In the genomic region with DNA sequence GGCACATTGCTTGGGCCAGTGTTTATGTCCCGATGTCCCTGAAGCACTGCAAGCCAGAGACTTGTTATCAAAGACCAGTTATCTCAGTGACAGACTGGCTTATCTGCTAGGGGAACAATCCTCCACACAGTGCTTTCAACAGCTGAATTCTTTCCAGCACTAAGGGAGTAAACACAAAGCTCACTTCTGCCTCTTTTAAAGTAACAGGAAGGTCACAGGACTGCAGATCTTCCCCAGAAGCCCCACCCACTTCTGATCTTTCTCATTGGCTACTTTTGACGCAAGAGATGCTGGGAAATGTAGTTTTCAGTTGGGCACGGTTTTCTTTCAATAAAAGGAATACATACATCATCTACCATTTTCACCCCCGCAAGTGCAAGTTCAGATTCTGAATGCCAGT, we compare ENCODE assay signal across 8 mouse cellular contexts.
DNase-seq lines count a peak whose midpoint lies in the region; ATAC-seq and TF ChIP-seq lines count a peak whose summit lies in the region.

No protein-coding gene starts in this region.

- no peak for TF ChIP-seq POLR2A in ES-Bruce4 (IDR thresholded peaks at IDR 0.05; ENCODE audit: insufficient read depth, low read length)

- 36% methylated on average over 4 of the region's 4 CpGs for WGBS in hindbrain, embryonic 11.5 days
- WGBS in hindbrain, embryonic 13.5 days: 32% methylated on average over 4 of the region's 4 CpGs
- 10% methylated on average over 4 of the region's 4 CpGs for WGBS in heart, embryonic 13.5 days

- H3K36me3 ChIP-seq in hindbrain, embryonic 11.5 days (ENCODE audit: control insufficient read depth, insufficient read depth, low read length): no peaks in the 10 kb centered on the region
- peaks cover 47% of the 10 kb centered on the region for H3K36me3 ChIP-seq in hindbrain, embryonic 13.5 days
- H3K36me3 ChIP-seq in ES-Bruce4 (ENCODE audit: control insufficient read depth, insufficient read depth, low read length, poor library complexity, severe bottlenecking): no peaks in the 10 kb centered on the region
- H3K36me3 ChIP-seq in heart, embryonic 13.5 days: peaks cover 49% of the 10 kb centered on the region

- H3K9me3 ChIP-seq in hindbrain, embryonic 11.5 days (ENCODE audit: control insufficient read depth, low read length): no peaks in the 10 kb centered on the region
- no peaks in the 10 kb centered on the region for H3K9me3 ChIP-seq in hindbrain, embryonic 13.5 days
- no peaks in the 10 kb centered on the region for H3K9me3 ChIP-seq in ES-Bruce4 (replicated peaks; ENCODE audit: control insufficient read depth, insufficient read depth, low read length, poor library complexity, severe bottlenecking)
- 0 out of 2 replicates have a peak, but pooled peaks cover under 1% of the 10 kb centered on the region for H3K9me3 ChIP-seq in heart, embryonic 13.5 days

- H3K4me3 ChIP-seq in hindbrain, embryonic 11.5 days (ENCODE audit: low read depth, low read length): no peak overlapping the region
- no peak overlapping the region for H3K4me3 ChIP-seq in hindbrain, embryonic 13.5 days
- no peak overlapping the region for H3K4me3 ChIP-seq in ES-Bruce4 (ENCODE audit: low read depth, low read length)
- H3K4me3 ChIP-seq in heart, embryonic 13.5 days: peak overlapping the region; percentile 34

- no peaks in the 10 kb centered on the region for H3K4me1 ChIP-seq in hindbrain, embryonic 11.5 days (replicated peaks; ENCODE audit: control insufficient read depth, insufficient read depth, low read length)
- 0 out of 2 replicates have a peak, but pooled peaks cover 3% of the 10 kb centered on the region for H3K4me1 ChIP-seq in hindbrain, embryonic 13.5 days (replicated peaks)
- H3K4me1 ChIP-seq in ES-Bruce4 (ENCODE audit: control insufficient read depth, insufficient read depth, low read length): peaks cover 1% of the 10 kb centered on the region
- peaks cover 19% of the 10 kb centered on the region for H3K4me1 ChIP-seq in heart, embryonic 13.5 days

- H3K27me3 ChIP-seq in hindbrain, embryonic 11.5 days (ENCODE audit: control insufficient read depth, insufficient read depth, low read length): no peaks in the 10 kb centered on the region
- no peaks in the 10 kb centered on the region for H3K27me3 ChIP-seq in hindbrain, embryonic 13.5 days
- H3K27me3 ChIP-seq in ES-Bruce4 (ENCODE audit: control insufficient read depth, insufficient read depth, low read length, poor library complexity, severe bottlenecking): no peaks in the 10 kb centered on the region
- no peaks in the 10 kb centered on the region for H3K27me3 ChIP-seq in heart, embryonic 13.5 days (replicated peaks)

- ATAC-seq in hindbrain, embryonic 11.5 days (ENCODE audit: low FRiP score): peak; percentile 38; the same call in 1 of the 2 replicates
- no peak for ATAC-seq in hindbrain, embryonic 13.5 days (ENCODE audit: low FRiP score)
- peak; percentile 46; the same call in 1 of the 2 replicates for ATAC-seq in heart, embryonic 13.5 days (ENCODE audit: extremely low read depth, insufficient number of reproducible peaks, low FRiP score, low TSS enrichment)
- ATAC-seq in megakaryocyte, adult 5-6 weeks (ENCODE audit: poor library complexity, severe bottlenecking): peak; percentile 71

- no peak overlapping the region for H3K4me2 ChIP-seq in hindbrain, embryonic 11.5 days (replicated peaks; ENCODE audit: low read depth, low read length)
- no peak overlapping the region for H3K4me2 ChIP-seq in hindbrain, embryonic 13.5 days
- H3K4me2 ChIP-seq in heart, embryonic 13.5 days: peak overlapping the region; percentile 67

- peak; percentile 54 for DNase-seq in hindbrain, embryonic 11.5 days (ENCODE audit: low spot score)
- peak; percentile 42 for DNase-seq in embryo, embryonic 9.5 days (ENCODE audit: extremely low spot score)
- DNase-seq in kidney, postnatal 10 days: peak; percentile 68
- DNase-seq in thymus, postnatal 4 days: peak; percentile 38

- no peak overlapping the region for H3K27ac ChIP-seq in hindbrain, embryonic 11.5 days (ENCODE audit: low read depth, low read length)
- H3K27ac ChIP-seq in hindbrain, embryonic 13.5 days: no peak overlapping the region
- H3K27ac ChIP-seq in ES-Bruce4 (ENCODE audit: insufficient read depth, low read length): peak overlapping the region; percentile 54
- peak overlapping the region; percentile 76 for H3K27ac ChIP-seq in heart, embryonic 13.5 days (replicated peaks)

- no peak for TF ChIP-seq EP300 in ES-Bruce4 (IDR thresholded peaks at IDR 0.05; ENCODE audit: insufficient read depth, low read depth, low read length)

- H3K9ac ChIP-seq in hindbrain, embryonic 11.5 days (ENCODE audit: low read depth, low read length): no peak overlapping the region
- no peak overlapping the region for H3K9ac ChIP-seq in hindbrain, embryonic 13.5 days
- H3K9ac ChIP-seq in ES-Bruce4 (ENCODE audit: low read depth, poor library complexity, severe bottlenecking): no peak overlapping the region
- H3K9ac ChIP-seq in heart, embryonic 13.5 days: peak overlapping the region; percentile 67

- no peak for TF ChIP-seq CTCF in ES-Bruce4 (IDR thresholded peaks at IDR 0.05; ENCODE audit: low read depth, low read length)

Comparison
In these comparisons a context has a peak if more than half of its experiments do, and no peak if none do; other contexts are left out.
1. H3K27ac ChIP-seq: peak in ES-Bruce4 (single experiment) and heart, embryonic 13.5 days (single experiment); none in hindbrain, embryonic 11.5 days (single experiment) and hindbrain, embryonic 13.5 days (single experiment).
2. Peak in every context shown above with its lines, with median percentiles within 50 percentile points of each other: DNase-seq.